Mouse (Mus musculus) liver, embryonic 13.5 days (tissue): Measurements from ENCODE around the gene Mreg. TPM values are rescaled to one million over a fixed set of nuclear protein-coding genes. Genes with fewer than 3 reads are reported as not detected.

Experiments
- ATAC-seq: fragments of 200-750 bp; cut with Nextera tagmentation; 2 replicates; pipeline ENCODE4 v1.8.0; 2017; ENCODE audit warnings: low read depth, mild to moderate bottlenecking, moderate number of reproducible peaks, moderate library complexity
- DNase-seq: peaks from one replicate; pipeline ENCODE4 v3.0.0; 2022
- H3K27ac ChIP-seq: fragments of 300-500 bp; sonication (generic); 2 replicates; pipeline ENCODE4 v1.5.1; 2015; ENCODE audit warnings: moderate library complexity, mild to moderate bottlenecking, inconsistent platforms
- H3K27me3 ChIP-seq: fragments of 300-500 bp; sonication (generic); 2 replicates; pipeline ENCODE4 v1.6.1; 2015; ENCODE audit warnings: mild to moderate bottlenecking, inconsistent platforms
- H3K36me3 ChIP-seq: fragments of 300-500 bp; sonication (generic); 2 replicates; pipeline ENCODE4 v1.6.1; 2015; ENCODE audit warnings: mild to moderate bottlenecking, inconsistent platforms
- H3K4me1 ChIP-seq: fragments of 300-500 bp; sonication (generic); replicated peaks from 2 replicates; pipeline ENCODE4 v1.6.1; 2015; ENCODE audit warnings: inconsistent platforms
- H3K4me2 ChIP-seq: fragments of 300-500 bp; sonication (generic); 2 replicates; pipeline ENCODE4 v1.6.1; 2015; ENCODE audit warnings: inconsistent platforms, mild to moderate bottlenecking, moderate library complexity
- H3K4me3 ChIP-seq: fragments of 300-500 bp; sonication (generic); replicated peaks from 2 replicates; pipeline ENCODE4 v1.5.1; 2015; ENCODE audit warnings: mild to moderate bottlenecking, inconsistent platforms
- H3K9ac ChIP-seq: fragments of 300-500 bp; sonication (generic); 2 replicates; pipeline ENCODE4 v1.6.1; 2015; ENCODE audit warnings: mild to moderate bottlenecking, inconsistent platforms
- H3K9me3 ChIP-seq: fragments of 300-500 bp; sonication (generic); replicated peaks from 2 replicates; pipeline ENCODE4 v1.6.1; 2016; ENCODE audit warnings: inconsistent platforms
- WGBS: fragments of 180-500 bp; shearing (Covaris S2); methylation state at CpG from one replicate; pipeline ENCODE4 v1.1.7; 2015; ENCODE audit not compliant: insufficient replicate concordance; 5-methylcytosine and 5-hydroxymethylcytosine counted together
- polyA plus RNA-seq: library from polyadenylated mRNA; unstranded; fragments of >200 nt; fragmentation: Nextera tagmentation; extraction: Ambion mirVana; gene quantifications from 2 replicates; pipeline ENCODE4 v1.2.1, GENCODE M21; 2015

Gene Mreg
- polyA plus RNA-seq, 1 experiment from 2014 or later, result 5.1 TPM

- Histone ChIP-seq H3K4me3 (no peak overlapping the region), H3K27ac (no peak overlapping the region), H3K4me2 (no peak overlapping the region), H3K27me3 (peaks cover 25% of the 10 kb centered on the region), H3K9ac (no peak overlapping the region), H3K9me3 (no peaks in the 10 kb centered on the region), H3K36me3 (no peaks in the 10 kb centered on the region), H3K4me1 (peaks cover 3% of the 10 kb centered on the region; the same call in 1 of the 2 replicates)
- DNase-seq (no peak), ATAC-seq (no peak)
- WGBS, result 66% methylated on average over 5 of the region's 5 CpGs
Measured at GRCm38 (mm10) chr1:72208095-72208494, 4.0 kb downstream of the Mreg start.

- Histone ChIP-seq H3K4me3 (no peak overlapping the region), H3K27ac (no peak overlapping the region), H3K9ac (no peak overlapping the region), H3K4me2 (no peak overlapping the region), H3K4me1 (no peaks in the 10 kb centered on the region), H3K27me3 (no peaks in the 10 kb centered on the region), H3K9me3 (no peaks in the 10 kb centered on the region), H3K36me3 (no peaks in the 10 kb centered on the region)
- ATAC-seq (no peak), DNase-seq (no peak)
- WGBS, result 38% methylated on average over 3 of the region's 3 CpGs
Measured at GRCm38 (mm10) chr1:72205113-72205512, 7.0 kb downstream of the Mreg start.

DNA sequence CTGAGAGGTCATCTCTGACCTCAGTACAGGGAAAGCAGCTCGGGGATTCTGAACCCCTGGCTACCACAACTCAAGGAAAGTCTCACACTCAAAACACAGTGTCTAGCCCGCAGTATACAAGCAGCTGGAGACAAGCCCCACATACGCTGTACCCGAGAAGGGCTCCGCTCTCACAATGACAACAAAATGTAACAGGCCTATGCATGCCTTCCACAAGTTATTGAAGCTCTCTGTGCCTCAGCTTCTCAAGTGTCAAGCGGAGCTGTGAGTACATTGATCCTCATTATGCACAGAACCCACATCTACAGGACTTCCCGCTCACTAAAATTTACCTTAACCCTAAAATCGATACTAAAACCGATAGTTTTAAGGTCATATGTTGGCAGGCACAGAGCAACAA is 8.9 kb downstream of the Mreg start:
- H3K4me3 ChIP-seq, result no peak overlapping the region
- ATAC-seq (no peak), DNase-seq (no peak)
- no peak overlapping the region for H3K27ac ChIP-seq
- no peaks in the 10 kb centered on the region for H3K9me3 ChIP-seq
- peaks cover 4% of the 10 kb centered on the region for H3K4me1 ChIP-seq
- H3K36me3 ChIP-seq, result no peaks in the 10 kb centered on the region
- H3K27me3 ChIP-seq, result no peaks in the 10 kb centered on the region
- 72% methylated on average over 9 of the region's 9 CpGs for WGBS
- no peak overlapping the region for H3K4me2 ChIP-seq
- H3K9ac ChIP-seq, result no peak overlapping the region

- Histone ChIP-seq H3K4me2 (no peak overlapping the region), H3K9me3 (no peaks in the 10 kb centered on the region), H3K9ac (no peak overlapping the region), H3K4me1 (peaks cover 4% of the 10 kb centered on the region), H3K27ac (no peak overlapping the region), H3K4me3 (no peak overlapping the region), H3K27me3 (no peaks in the 10 kb centered on the region), H3K36me3 (no peaks in the 10 kb centered on the region)
- 85% methylated on average over 7 of the region's 7 CpGs for WGBS
- ATAC-seq (no peak), DNase-seq (no peak)
Measured at GRCm38 (mm10) chr1:72202705-72203104, 9.4 kb downstream of the Mreg start.

GRCm38 (mm10) chr1:72202068-72202467 is 10.0 kb downstream of the Mreg start:
- Histone ChIP-seq H3K9ac (no peak overlapping the region), H3K4me3 (no peak overlapping the region), H3K27me3 (no peaks in the 10 kb centered on the region), H3K4me1 (peaks cover 4% of the 10 kb centered on the region), H3K4me2 (no peak overlapping the region), H3K36me3 (no peaks in the 10 kb centered on the region), H3K27ac (no peak overlapping the region), H3K9me3 (no peaks in the 10 kb centered on the region)
- 50% methylated on average over 2 of the region's 2 CpGs for WGBS
- no peak for ATAC-seq
- no peak for DNase-seq

GRCm38 (mm10) chr1:72201126-72201525 is 11.0 kb downstream of the Mreg start:
- WGBS, result 71% methylated on average over 3 of the region's 3 CpGs
- H3K27me3 ChIP-seq, result no peaks in the 10 kb centered on the region
- no peak overlapping the region for H3K4me3 ChIP-seq
- no peaks in the 10 kb centered on the region for H3K9me3 ChIP-seq
- no peak overlapping the region for H3K9ac ChIP-seq
- peaks cover 4% of the 10 kb centered on the region for H3K4me1 ChIP-seq
- no peak for DNase-seq
- ATAC-seq, result no peak
- no peak overlapping the region for H3K4me2 ChIP-seq
- H3K36me3 ChIP-seq, result no peaks in the 10 kb centered on the region
- no peak overlapping the region for H3K27ac ChIP-seq

DNA sequence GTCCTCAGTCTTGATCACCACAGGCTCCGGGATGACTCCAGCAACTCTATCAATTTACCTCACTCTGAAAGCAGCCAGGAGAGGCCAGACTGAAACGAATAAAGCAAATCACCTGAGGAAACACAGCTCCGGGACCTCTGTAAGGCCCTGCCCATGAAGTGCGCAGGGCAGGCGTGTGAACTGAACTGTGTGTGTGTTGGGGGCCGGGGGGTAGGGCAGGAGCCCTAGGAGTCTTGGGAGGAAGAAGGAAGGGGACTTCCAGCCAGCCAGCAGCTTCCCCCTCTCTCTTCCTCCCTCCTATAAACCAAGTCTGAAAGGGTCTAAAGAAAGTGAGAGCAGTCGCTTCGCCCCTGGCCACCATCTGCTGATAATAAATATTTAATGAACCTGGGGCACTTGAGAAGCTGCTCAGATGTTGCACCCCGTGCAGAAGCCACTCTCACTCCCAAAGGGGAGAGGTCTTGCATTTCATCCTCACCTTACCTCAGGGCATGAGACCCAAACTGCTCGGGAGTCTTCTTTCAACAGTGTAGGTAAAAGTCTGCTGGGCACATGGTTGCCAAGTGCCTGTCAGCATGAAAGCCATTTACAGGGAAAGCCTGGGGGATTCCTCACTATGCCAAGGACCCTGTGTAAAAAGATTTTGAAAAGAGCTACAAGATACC is 13.8 kb downstream of the Mreg start:
- Histone ChIP-seq H3K4me3 (no peak overlapping the region), H3K4me2 (no peak overlapping the region), H3K4me1 (peaks cover 4% of the 10 kb centered on the region), H3K27ac (no peak overlapping the region), H3K27me3 (no peaks in the 10 kb centered on the region), H3K9ac (no peak overlapping the region), H3K9me3 (no peaks in the 10 kb centered on the region), H3K36me3 (no peaks in the 10 kb centered on the region)
- WGBS, result 55% methylated on average over 10 of the region's 10 CpGs
- ATAC-seq (no peak), DNase-seq (no peak)

GRCm38 (mm10) chr1:72196626-72197359 is 15.3 kb downstream of the Mreg start:
- Histone ChIP-seq H3K9me3 (no peaks in the 10 kb centered on the region), H3K27ac (no peak overlapping the region), H3K4me3 (no peak overlapping the region), H3K36me3 (no peaks in the 10 kb centered on the region), H3K9ac (no peak overlapping the region), H3K27me3 (no peaks in the 10 kb centered on the region), H3K4me2 (no peak overlapping the region), H3K4me1 (peaks cover 4% of the 10 kb centered on the region)
- ATAC-seq (no peak), DNase-seq (no peak)
- WGBS, result 51% methylated on average over 10 of the region's 10 CpGs

DNA sequence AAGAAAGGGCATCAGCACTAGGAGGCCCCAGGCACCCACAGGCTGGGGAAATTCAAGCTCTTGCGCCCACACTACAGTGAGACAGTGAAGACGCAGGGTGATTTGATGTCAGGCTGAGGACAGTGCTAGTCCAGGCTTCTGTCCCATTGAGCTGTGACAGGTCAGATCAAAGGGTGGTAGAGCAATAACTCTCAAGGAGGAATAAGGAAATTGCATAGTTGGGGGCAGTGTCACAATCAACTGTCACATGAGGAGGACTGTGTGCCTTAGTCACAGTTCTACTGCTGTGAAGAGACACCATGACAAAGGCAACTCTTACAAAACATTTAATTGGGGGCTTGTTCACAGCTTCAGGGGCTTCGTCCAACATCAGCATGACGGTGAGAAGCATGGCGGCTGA is 16.0 kb downstream of the Mreg start:
- DNase-seq, result no peak
- Histone ChIP-seq H3K27me3 (no peaks in the 10 kb centered on the region), H3K9ac (no peak overlapping the region), H3K36me3 (no peaks in the 10 kb centered on the region), H3K4me2 (no peak overlapping the region), H3K4me3 (no peak overlapping the region), H3K9me3 (no peaks in the 10 kb centered on the region), H3K27ac (no peak overlapping the region), H3K4me1 (peaks cover 4% of the 10 kb centered on the region)
- 71% methylated on average over 5 of the region's 5 CpGs for WGBS
- no peak for ATAC-seq

DNA sequence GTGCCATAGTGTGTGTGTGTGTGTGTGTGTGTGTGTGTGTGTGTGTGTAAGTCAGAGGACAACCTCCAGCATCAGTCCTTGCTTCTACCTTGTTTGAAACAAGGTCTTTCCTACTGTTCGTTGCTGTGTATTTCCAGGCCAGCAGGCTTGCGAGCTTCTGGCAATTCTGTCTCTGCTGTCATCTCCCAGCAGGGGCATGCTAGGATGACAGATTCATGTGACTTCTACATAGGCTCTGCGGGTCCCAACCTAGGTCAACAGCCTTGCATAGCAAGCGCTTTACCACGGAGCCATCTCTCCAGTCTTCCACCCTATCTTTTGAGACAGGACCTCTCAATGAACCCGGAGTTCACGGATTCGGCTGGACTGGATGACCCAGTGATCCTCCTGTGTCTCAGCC is 20.7 kb downstream of the Mreg start:
- WGBS, result 76% methylated on average over 8 of the region's 8 CpGs
- H3K27me3 ChIP-seq, result no peaks in the 10 kb centered on the region
- DNase-seq, result no peak
- no peaks in the 10 kb centered on the region for H3K36me3 ChIP-seq
- no peak for ATAC-seq
- H3K27ac ChIP-seq, result no peak overlapping the region
- H3K4me1 ChIP-seq, result no peaks in the 10 kb centered on the region
- no peaks in the 10 kb centered on the region for H3K9me3 ChIP-seq
- no peak overlapping the region for H3K9ac ChIP-seq
- no peak overlapping the region for H3K4me3 ChIP-seq
- H3K4me2 ChIP-seq, result no peak overlapping the region

DNA sequence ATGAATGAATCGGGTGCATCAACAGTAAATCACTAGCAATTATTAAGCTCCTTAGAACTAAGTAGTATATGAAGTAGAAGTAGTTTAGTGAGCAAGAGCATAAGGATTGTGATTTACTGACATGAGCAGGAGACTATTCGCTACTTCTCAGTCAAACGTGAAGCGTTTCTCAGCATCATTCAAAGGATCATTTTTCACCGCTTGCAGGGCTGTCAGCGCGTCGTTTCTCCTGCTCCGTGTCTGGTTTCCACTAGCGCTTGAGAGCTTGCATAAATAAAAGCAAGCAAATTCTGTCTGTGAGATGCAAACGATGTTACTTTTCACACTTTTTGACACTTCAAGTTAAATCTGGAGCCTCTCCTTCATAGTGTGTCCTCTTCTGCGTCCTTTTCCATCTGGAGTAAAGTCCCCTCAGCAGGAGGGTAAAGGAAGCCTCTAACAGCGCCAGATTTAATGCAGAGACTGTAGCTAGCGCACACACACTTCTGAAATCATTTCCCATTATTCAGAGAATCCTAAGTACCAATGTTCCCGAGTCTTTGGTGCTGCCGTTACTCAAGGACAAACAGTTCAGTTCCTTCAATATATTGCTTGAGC is 23.9 kb downstream of the Mreg start:
- no peaks in the 10 kb centered on the region for H3K9me3 ChIP-seq
- no peaks in the 10 kb centered on the region for H3K4me1 ChIP-seq
- H3K27me3 ChIP-seq, result no peaks in the 10 kb centered on the region
- DNase-seq (no peak), ATAC-seq (no peak)
- H3K4me3 ChIP-seq, result no peak overlapping the region
- WGBS, result 69% methylated on average over 16 of the region's 16 CpGs
- no peaks in the 10 kb centered on the region for H3K36me3 ChIP-seq
- H3K27ac ChIP-seq, result no peak overlapping the region
- no peak overlapping the region for H3K4me2 ChIP-seq
- H3K9ac ChIP-seq, result no peak overlapping the region
